ENCODE assay signal across 9 mouse cellular contexts in genomic region chr9:81418361-81418760, GRCm38 (mm10).
"Had no signal": no experiment of that assay in that cellular context is flagged by ENCODE, and none has a peak within 500 bp of the region (broad histone marks: within the 10 kb centered on the region; RNA-seq: fewer than 3 reads in every experiment).

No protein-coding gene starts in this region.

- DNase-seq: liver, postnatal 0 days; lung, adult 2 months; lung, postnatal 14 days; lung, postnatal 36 days; right cerebral cortex, postnatal 25 days; spleen, adult 18-20 months; thymus, adult 2 months; thymus, postnatal 25 days; thymus, postnatal 4 days had no signal
